Mouse (Mus musculus): ENCODE results near the gene Pnmal2.

- TF ChIP-seq CTCF (IDR thresholded peaks at IDR 0.05; ENCODE audit: borderline replicate concordance, control insufficient read depth, extremely low read depth, insufficient read depth, low read length, poor library complexity): no peak
- TF ChIP-seq POLR2A (IDR thresholded peaks at IDR 0.05; ENCODE audit: control insufficient read depth, extremely low read depth, insufficient read depth, low read length, poor library complexity): no peak
Measured at GRCm38 (mm10) chr7:16931968-16932627, 12.4 kb upstream of the Pnmal2 start.
